Mouse (Mus musculus) cortical plate, adult 2 months (tissue): ENCODE results near the gene Anks3. TPM values are rescaled to one million over a fixed set of nuclear protein-coding genes. Genes with fewer than 3 reads are reported as not detected.

Source experiments
- H3K27ac ChIP-seq: fragments of 200-500 bp; 2 replicates; pipeline ENCODE4 v1.5.1; 2012; ENCODE audit warnings: low read length, control low read depth, inconsistent platforms; ENCODE audit not compliant: insufficient read depth
- H3K4me1 ChIP-seq: fragments of 200-500 bp; 2 replicates; pipeline ENCODE4 v1.6.1; 2011; ENCODE audit warnings: low read length; ENCODE audit not compliant: control insufficient read depth, insufficient read depth
- H3K4me3 ChIP-seq: fragments of 200-500 bp; 2 replicates; pipeline ENCODE4 v1.5.1; 2011; ENCODE audit warnings: mild to moderate bottlenecking, low read length, control low read depth; ENCODE audit not compliant: insufficient read depth
- CTCF ChIP-seq: fragments of 200-500 bp; IDR thresholded peaks from 2 replicates; pipeline ENCODE4 v1.5.1; 2011; ENCODE audit warnings: mild to moderate bottlenecking, control low read depth, low read length; ENCODE audit not compliant: insufficient read depth; ENCODE audit errors: extremely low read depth
- POLR2A ChIP-seq: fragments of 200-500 bp; IDR thresholded peaks from 2 replicates; pipeline ENCODE4 v1.6.1; 2011; ENCODE audit warnings: mild to moderate bottlenecking, low read length, control low read depth; ENCODE audit not compliant: insufficient read depth; ENCODE audit errors: extremely low read depth
- polyA plus RNA-seq: library from polyadenylated mRNA; depleted of rRNA; stranded (reverse); fragments of >200 nt; gene quantifications from 2 replicates; pipeline ENCODE4 v1.2.3, GENCODE M21; 2012

The Anks3 gene
- polyA plus RNA-seq, 1 experiment, result 101 TPM

GRCm38 (mm10) chr16:5000611-5001010 is 36.6 kb upstream of the Anks3 start:
- no peaks in the 10 kb centered on the region for H3K4me1 ChIP-seq
- no peak for TF ChIP-seq POLR2A
- no peak overlapping the region for H3K27ac ChIP-seq
- H3K4me3 ChIP-seq, result no peak overlapping the region

- TF ChIP-seq POLR2A, result no peak
- TF ChIP-seq CTCF, result no peak
- Histone ChIP-seq H3K4me3 (no peak overlapping the region), H3K4me1 (no peaks in the 10 kb centered on the region), H3K27ac (no peak overlapping the region)
Measured at GRCm38 (mm10) chr16:4998984-4999383, 35.0 kb upstream of the Anks3 start.

GRCm38 (mm10) chr16:4997553-4997952 is 33.5 kb upstream of the Anks3 start, which contains the start of gene Sept12:
Gene Sept12 (minus strand): TSS chr16:4997852.
- Histone ChIP-seq H3K4me1 (no peaks in the 10 kb centered on the region), H3K27ac (no peak within 1 kb of the TSS), H3K4me3 (no peak within 1 kb of the TSS)
- TF ChIP-seq CTCF, result no peak
- no peak for TF ChIP-seq POLR2A

- TF ChIP-seq POLR2A, result no peak
- no peaks in the 10 kb centered on the region for H3K4me1 ChIP-seq
- H3K4me3 ChIP-seq, result no peak overlapping the region
- no peak overlapping the region for H3K27ac ChIP-seq
Measured at GRCm38 (mm10) chr16:4993276-4993675, 29.3 kb upstream of the Anks3 start.

- Histone ChIP-seq H3K27ac (no peak overlapping the region), H3K4me1 (no peaks in the 10 kb centered on the region), H3K4me3 (no peak overlapping the region)
- TF ChIP-seq CTCF, result no peak
Measured at GRCm38 (mm10) chr16:4984717-4985116, 20.7 kb upstream of the Anks3 start.

- TF ChIP-seq POLR2A (no peak), CTCF (peak; percentile 46)
- no peak overlapping the region for H3K4me3 ChIP-seq
- peaks cover 14% of the 10 kb centered on the region for H3K4me1 ChIP-seq
- no peak overlapping the region for H3K27ac ChIP-seq
Measured at GRCm38 (mm10) chr16:4979755-4980380, 15.9 kb upstream of the Anks3 start.

- Histone ChIP-seq H3K4me1 (peaks cover 14% of the 10 kb centered on the region), H3K27ac (peak overlapping the region; percentile 82), H3K4me3 (no peak overlapping the region)
- TF ChIP-seq CTCF (no peak), POLR2A (no peak)
Measured at GRCm38 (mm10) chr16:4978275-4979051, 14.5 kb upstream of the Anks3 start.

GRCm38 (mm10) chr16:4976180-4976579 is 12.2 kb upstream of the Anks3 start:
- peaks cover 14% of the 10 kb centered on the region for H3K4me1 ChIP-seq
- TF ChIP-seq POLR2A (no peak), CTCF (no peak)
- no peak overlapping the region for H3K27ac ChIP-seq
- no peak overlapping the region for H3K4me3 ChIP-seq

- TF ChIP-seq POLR2A, result no peak
- no peak for TF ChIP-seq CTCF
- Histone ChIP-seq H3K4me1 (peaks cover 14% of the 10 kb centered on the region), H3K4me3 (no peak overlapping the region), H3K27ac (no peak overlapping the region)
Measured at GRCm38 (mm10) chr16:4974521-4974920, 10.5 kb upstream of the Anks3 start.

- TF ChIP-seq POLR2A, result no peak
- TF ChIP-seq CTCF, result no peak
- H3K4me1 ChIP-seq, result 0 out of 2 replicates have a peak, but pooled peaks cover 2% of the 10 kb centered on the region
- H3K27ac ChIP-seq, result no peak overlapping the region
- no peak overlapping the region for H3K4me3 ChIP-seq
Measured at GRCm38 (mm10) chr16:4971626-4972025, 7.6 kb upstream of the Anks3 start.
